Mouse (Mus musculus) erythroblast, embryonic 14.5 days (primary cell): ENCODE results near the gene Calu.

ENCODE experiments used
- GATA1 ChIP-seq: IDR thresholded peaks from 2 replicates; pipeline ENCODE4 v1.6.1; 2012; ENCODE audit warnings: low read length, inconsistent platforms, mixed read lengths
- TAL1 ChIP-seq: IDR thresholded peaks from 3 replicates; pipeline ENCODE4 v1.6.1; 2012; ENCODE audit warnings: low read length, inconsistent platforms, mixed read lengths

- TF ChIP-seq GATA1 (no peak), TAL1 (no peak)
Observed at GRCm38 (mm10) chr6:29303251-29303650, 44.6 kb upstream of the Calu start.
